Mouse (Mus musculus) stomach, embryonic 16.5 days (tissue): Measurements from ENCODE around the gene Stam. TPM values are rescaled to one million over a fixed set of nuclear protein-coding genes. Genes with fewer than 3 reads are reported as not detected.

Source experiments
- ATAC-seq: fragments of 200-750 bp; cut with Nextera tagmentation; 2 replicates; pipeline ENCODE4 v1.8.0; 2017; ENCODE audit warnings: moderate number of reproducible peaks, moderate TSS enrichment; ENCODE audit not compliant: insufficient read depth, low FRiP score
- H3K27ac ChIP-seq: fragments of 300-500 bp; sonication (generic); 2 replicates; pipeline ENCODE4 v1.5.1; 2014; ENCODE audit warnings: low read length
- H3K27me3 ChIP-seq: fragments of 300-500 bp; sonication (generic); 2 replicates; pipeline ENCODE4 v1.6.1; 2014; ENCODE audit warnings: low read length, control low read depth, mixed read lengths; ENCODE audit not compliant: control insufficient read depth, insufficient read depth
- H3K36me3 ChIP-seq: fragments of 300-500 bp; sonication (generic); 2 replicates; pipeline ENCODE4 v1.6.1; 2014; ENCODE audit warnings: low read length; ENCODE audit not compliant: control insufficient read depth, insufficient read depth
- H3K4me1 ChIP-seq: fragments of 300-500 bp; sonication (generic); 2 replicates; pipeline ENCODE4 v1.6.1; 2014; ENCODE audit warnings: low read length, control low read depth, mixed read lengths; ENCODE audit not compliant: control insufficient read depth, insufficient read depth
- H3K4me2 ChIP-seq: fragments of 300-500 bp; sonication (generic); 2 replicates; pipeline ENCODE4 v1.6.1; 2014; ENCODE audit warnings: low read depth, low read length, mixed read lengths
- H3K4me3 ChIP-seq: fragments of 300-500 bp; sonication (generic); replicated peaks from 2 replicates; pipeline ENCODE4 v1.5.1; 2014; ENCODE audit warnings: mild to moderate bottlenecking, low read length
- H3K9ac ChIP-seq: fragments of 300-500 bp; sonication (generic); 2 replicates; pipeline ENCODE4 v1.6.1; 2014; ENCODE audit warnings: low read length
- H3K9me3 ChIP-seq: fragments of 300-500 bp; sonication (generic); replicated peaks from 2 replicates; pipeline ENCODE4 v1.6.1; 2016; ENCODE audit warnings: low read length, control low read depth; ENCODE audit not compliant: control insufficient read depth
- WGBS: fragments of 180-500 bp; shearing (Covaris S2); extraction: QIAGEN DNeasy Blood & Tissue Kit; methylation state at CpG from one replicate; pipeline ENCODE4 v1.1.7; 2014; 5-methylcytosine and 5-hydroxymethylcytosine counted together
- polyA plus RNA-seq: library from polyadenylated mRNA; unstranded; fragments of >200 nt; fragmentation: Nextera tagmentation; extraction: Ambion mirVana; gene quantifications from 2 replicates; pipeline ENCODE4 v1.2.1, GENCODE M21; 2015

The Stam gene
- 76.6 and 83.6 TPM in 2 replicates for polyA plus RNA-seq

GRCm38 (mm10) chr2:14073362-14074220, at the start of gene Stam:
Stam (plus strand) TSS chr2:14074098.
- no peaks in the 10 kb centered on the region for H3K9me3 ChIP-seq
- peaks cover 19% of the 10 kb centered on the region for H3K4me1 ChIP-seq
- peak; percentile 95 for ATAC-seq
- no peaks in the 10 kb centered on the region for H3K27me3 ChIP-seq
- peak within 1 kb of the TSS; percentile 97 for H3K4me3 ChIP-seq
- peak within 1 kb of the TSS; percentile 97 for H3K9ac ChIP-seq
- H3K4me2 ChIP-seq: peak within 1 kb of the TSS; percentile 80
- under 1% methylated on average over 50 of the region's 50 CpGs for WGBS
- H3K36me3 ChIP-seq: no peaks in the 10 kb centered on the region
- H3K27ac ChIP-seq: peak within 1 kb of the TSS; percentile 95

GRCm38 (mm10) chr2:14041249-14041648, 32.6 kb upstream of the Stam start:
- H3K4me1 ChIP-seq: no peaks in the 10 kb centered on the region
- no peaks in the 10 kb centered on the region for H3K36me3 ChIP-seq
- no peak overlapping the region for H3K4me2 ChIP-seq
- H3K9me3 ChIP-seq: no peaks in the 10 kb centered on the region
- no peak overlapping the region for H3K27ac ChIP-seq
- H3K4me3 ChIP-seq: no peak overlapping the region
- ATAC-seq: no peak
- H3K27me3 ChIP-seq: no peaks in the 10 kb centered on the region
- no peak overlapping the region for H3K9ac ChIP-seq
- WGBS: 88% methylated on average over 2 of the region's 2 CpGs

GRCm38 (mm10) chr2:14043011-14043410, 30.9 kb upstream of the Stam start:
- 65% methylated on average over 3 of the region's 3 CpGs for WGBS
- Histone ChIP-seq H3K27me3 (no peaks in the 10 kb centered on the region), H3K4me2 (no peak overlapping the region), H3K36me3 (no peaks in the 10 kb centered on the region), H3K27ac (no peak overlapping the region), H3K9me3 (no peaks in the 10 kb centered on the region), H3K9ac (no peak overlapping the region), H3K4me1 (no peaks in the 10 kb centered on the region), H3K4me3 (no peak overlapping the region)
- no peak for ATAC-seq

- Histone ChIP-seq H3K4me1 (no peaks in the 10 kb centered on the region), H3K27ac (no peak overlapping the region), H3K9ac (no peak overlapping the region), H3K27me3 (no peaks in the 10 kb centered on the region), H3K4me2 (no peak overlapping the region), H3K36me3 (no peaks in the 10 kb centered on the region), H3K4me3 (no peak overlapping the region), H3K9me3 (no peaks in the 10 kb centered on the region)
- WGBS: 43% methylated on average over 9 of the region's 9 CpGs
- no peak for ATAC-seq
Measured at GRCm38 (mm10) chr2:14043577-14044170, 30.2 kb upstream of the Stam start.

GRCm38 (mm10) chr2:14048381-14048780, 25.5 kb upstream of the Stam start:
- no peaks in the 10 kb centered on the region for H3K36me3 ChIP-seq
- no peaks in the 10 kb centered on the region for H3K9me3 ChIP-seq
- no peaks in the 10 kb centered on the region for H3K4me1 ChIP-seq
- H3K4me3 ChIP-seq: no peak overlapping the region
- no peaks in the 10 kb centered on the region for H3K27me3 ChIP-seq
- H3K27ac ChIP-seq: no peak overlapping the region
- no peak overlapping the region for H3K4me2 ChIP-seq
- no peak for ATAC-seq
- H3K9ac ChIP-seq: no peak overlapping the region

GRCm38 (mm10) chr2:14048808-14049207, 25.1 kb upstream of the Stam start:
- H3K4me3 ChIP-seq: no peak overlapping the region
- H3K36me3 ChIP-seq: no peaks in the 10 kb centered on the region
- no peaks in the 10 kb centered on the region for H3K27me3 ChIP-seq
- no peak overlapping the region for H3K27ac ChIP-seq
- H3K9me3 ChIP-seq: no peaks in the 10 kb centered on the region
- H3K4me1 ChIP-seq: no peaks in the 10 kb centered on the region
- no peak for ATAC-seq
- no peak overlapping the region for H3K9ac ChIP-seq
- WGBS: 57% methylated on average over 5 of the region's 5 CpGs
- H3K4me2 ChIP-seq: no peak overlapping the region

GRCm38 (mm10) chr2:14053618-14054017, 20.3 kb upstream of the Stam start:
- H3K4me2 ChIP-seq: no peak overlapping the region

GRCm38 (mm10) chr2:14054163-14054562, 19.7 kb upstream of the Stam start:
- Histone ChIP-seq H3K27me3 (no peaks in the 10 kb centered on the region), H3K4me2 (peak overlapping the region; percentile 27; the same call in 1 of the 2 replicates), H3K36me3 (no peaks in the 10 kb centered on the region), H3K27ac (no peak overlapping the region), H3K4me3 (no peak overlapping the region; the same call in 1 of the 2 replicates), H3K4me1 (0 out of 2 replicates have a peak, but pooled peaks cover 2% of the 10 kb centered on the region), H3K9ac (0 out of 2 replicates have a peak overlapping the region, but pooled peaks have one; percentile 6), H3K9me3 (no peaks in the 10 kb centered on the region)
- no peak for ATAC-seq
- 62% methylated on average over 3 of the region's 3 CpGs for WGBS

More at GRCm38 (mm10) chr2:14053618-14054017, 20.3 kb upstream of the Stam start:
- Histone ChIP-seq H3K9ac (no peak overlapping the region), H3K4me3 (no peak overlapping the region), H3K27me3 (no peaks in the 10 kb centered on the region), H3K4me1 (0 out of 2 replicates have a peak, but pooled peaks cover 2% of the 10 kb centered on the region), H3K36me3 (no peaks in the 10 kb centered on the region), H3K9me3 (no peaks in the 10 kb centered on the region), H3K27ac (no peak overlapping the region)
- 85% methylated on average over 3 of the region's 3 CpGs for WGBS
- ATAC-seq: no peak

- ATAC-seq: no peak
- H3K9me3 ChIP-seq: no peaks in the 10 kb centered on the region
- 0 out of 2 replicates have a peak, but pooled peaks cover 2% of the 10 kb centered on the region for H3K4me1 ChIP-seq
- peak overlapping the region; percentile 81 for H3K4me3 ChIP-seq
- peak overlapping the region; percentile 92 for H3K9ac ChIP-seq
- WGBS: 9% methylated on average over 6 of the region's 6 CpGs
- peak overlapping the region; percentile 86 for H3K27ac ChIP-seq
- no peaks in the 10 kb centered on the region for H3K27me3 ChIP-seq
- no peaks in the 10 kb centered on the region for H3K36me3 ChIP-seq
- H3K4me2 ChIP-seq: peak overlapping the region; percentile 64
Measured at GRCm38 (mm10) chr2:14054716-14055115, 19.2 kb upstream of the Stam start.
